Mouse (Mus musculus) forebrain, embryonic 13.5 days (tissue): Measurements from ENCODE around the gene Acp2. TPM values are rescaled to one million over a fixed set of nuclear protein-coding genes. Genes with fewer than 3 reads are reported as not detected.
A peak's percentile ranks its signal among the peaks of the same experiment; 100 is the strongest.

Source experiments
- ATAC-seq: fragments of 200-750 bp; cut with Nextera tagmentation; 2 replicates; pipeline ENCODE4 v1.8.0; 2017
- H3K27ac ChIP-seq: fragments of 300-500 bp; sonication (generic); 2 replicates; pipeline ENCODE4 v1.5.1; 2015; ENCODE audit warnings: inconsistent platforms, mild to moderate bottlenecking, moderate library complexity
- H3K27me3 ChIP-seq: fragments of 300-500 bp; sonication (generic); 2 replicates; pipeline ENCODE4 v1.6.1; 2015; ENCODE audit warnings: mild to moderate bottlenecking, inconsistent platforms
- H3K36me3 ChIP-seq: fragments of 300-500 bp; sonication (generic); 2 replicates; pipeline ENCODE4 v1.6.1; 2015; ENCODE audit warnings: mild to moderate bottlenecking, inconsistent platforms; ENCODE audit not compliant: poor library complexity, severe bottlenecking
- H3K4me1 ChIP-seq: fragments of 300-500 bp; sonication (generic); 2 replicates; pipeline ENCODE4 v1.6.1; 2015; ENCODE audit warnings: inconsistent platforms
- H3K4me2 ChIP-seq: fragments of 300-500 bp; sonication (generic); 2 replicates; pipeline ENCODE4 v1.6.1; 2015; ENCODE audit warnings: inconsistent platforms, mild to moderate bottlenecking, moderate library complexity
- H3K4me3 ChIP-seq: fragments of 300-500 bp; sonication (generic); 2 replicates; pipeline ENCODE4 v1.5.1; 2015; ENCODE audit warnings: mild to moderate bottlenecking, inconsistent platforms
- H3K9ac ChIP-seq: fragments of 300-500 bp; sonication (generic); 2 replicates; pipeline ENCODE4 v1.6.1; 2015; ENCODE audit warnings: mild to moderate bottlenecking, inconsistent platforms
- H3K9me3 ChIP-seq: fragments of 300-500 bp; sonication (generic); replicated peaks from 2 replicates; pipeline ENCODE4 v1.6.1; 2016; ENCODE audit warnings: inconsistent platforms
- WGBS: fragments of 180-500 bp; shearing (Covaris S2); methylation state at CpG from one replicate; pipeline ENCODE4 v1.1.7; 2015; 5-methylcytosine and 5-hydroxymethylcytosine counted together
- polyA plus RNA-seq: library from polyadenylated mRNA; unstranded; fragments of >200 nt; fragmentation: Nextera tagmentation; extraction: Ambion mirVana; gene quantifications from 2 replicates; pipeline ENCODE4 v1.2.1, GENCODE M21; 2015

Gene Acp2
- 30.2 and 33.3 TPM in 2 replicates for polyA plus RNA-seq

GRCm38 (mm10) chr2:91202222-91202971 lies at the start of gene Acp2, which contains the start of gene Nr1h3:
Acp2 (plus strand) TSS chr2:91202885.
Nr1h3 (minus strand) TSS chr2:91202834.
- H3K4me2 ChIP-seq = peak within 1 kb of the TSS; percentile 78
- ATAC-seq = peak; percentile 98
- peak within 1 kb of the TSS; percentile 68 for H3K4me3 ChIP-seq
- no peaks in the 10 kb centered on the region for H3K9me3 ChIP-seq
- H3K4me1 ChIP-seq = peaks cover 25% of the 10 kb centered on the region
- peaks cover 29% of the 10 kb centered on the region for H3K36me3 ChIP-seq
- no peaks in the 10 kb centered on the region for H3K27me3 ChIP-seq
- H3K27ac ChIP-seq = peak within 1 kb of the TSS; percentile 92
- 3% methylated on average over 28 of the region's 28 CpGs for WGBS
- peak within 1 kb of the TSS; percentile 85 for H3K9ac ChIP-seq

GRCm38 (mm10) chr2:91152885-91153377 lies 49.8 kb upstream of the Acp2 start:
- Histone ChIP-seq H3K4me1 (no peaks in the 10 kb centered on the region), H3K27ac (no peak overlapping the region), H3K27me3 (no peaks in the 10 kb centered on the region), H3K9me3 (no peaks in the 10 kb centered on the region), H3K36me3 (peaks cover 89% of the 10 kb centered on the region), H3K9ac (no peak overlapping the region), H3K4me3 (no peak overlapping the region), H3K4me2 (no peak overlapping the region)
- WGBS = 81% methylated on average over 3 of the region's 3 CpGs
- ATAC-seq = no peak

GRCm38 (mm10) chr2:91154091-91154490 lies 48.6 kb upstream of the Acp2 start:
- H3K4me2 ChIP-seq = no peak overlapping the region
- no peaks in the 10 kb centered on the region for H3K4me1 ChIP-seq
- 93% methylated on average over 3 of the region's 3 CpGs for WGBS
- ATAC-seq = no peak
- H3K9ac ChIP-seq = no peak overlapping the region
- H3K36me3 ChIP-seq = peaks cover 87% of the 10 kb centered on the region
- no peak overlapping the region for H3K27ac ChIP-seq
- no peaks in the 10 kb centered on the region for H3K27me3 ChIP-seq
- H3K4me3 ChIP-seq = no peak overlapping the region
- H3K9me3 ChIP-seq = no peaks in the 10 kb centered on the region

GRCm38 (mm10) chr2:91157002-91157752 lies 45.5 kb upstream of the Acp2 start:
- no peak for ATAC-seq
- H3K9ac ChIP-seq = no peak overlapping the region
- 31% methylated on average over 6 of the region's 6 CpGs for WGBS
- no peak overlapping the region for H3K27ac ChIP-seq
- no peak overlapping the region for H3K4me2 ChIP-seq
- H3K36me3 ChIP-seq = peaks cover 92% of the 10 kb centered on the region
- no peaks in the 10 kb centered on the region for H3K27me3 ChIP-seq
- no peaks in the 10 kb centered on the region for H3K4me1 ChIP-seq
- H3K9me3 ChIP-seq = no peaks in the 10 kb centered on the region
- no peak overlapping the region for H3K4me3 ChIP-seq

DNA sequence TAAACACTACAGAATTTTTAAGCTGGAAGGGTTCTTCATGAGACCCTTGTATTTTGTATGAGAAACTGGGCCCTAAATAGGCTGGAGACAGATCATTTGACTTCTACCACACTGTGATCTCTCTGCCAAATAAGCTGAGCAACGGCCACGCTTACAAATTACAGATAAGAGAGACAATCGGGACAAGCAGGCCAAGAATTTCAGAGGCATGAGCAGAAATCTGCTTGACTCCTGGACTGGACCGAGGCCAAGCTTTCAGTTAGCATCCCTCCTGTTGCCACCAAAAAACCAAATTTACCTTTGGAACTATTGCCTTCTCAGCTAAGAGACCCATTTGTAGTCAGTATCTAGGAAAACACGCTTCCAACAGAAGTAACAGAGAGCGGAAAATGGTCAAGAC lies 42.1 kb upstream of the Acp2 start:
- 95% methylated on average over 6 of the region's 6 CpGs for WGBS
- Histone ChIP-seq H3K36me3 (peaks cover 94% of the 10 kb centered on the region), H3K4me1 (no peaks in the 10 kb centered on the region), H3K27ac (no peak overlapping the region), H3K9ac (no peak overlapping the region), H3K27me3 (no peaks in the 10 kb centered on the region), H3K4me3 (no peak overlapping the region), H3K9me3 (no peaks in the 10 kb centered on the region), H3K4me2 (no peak overlapping the region)
- no peak for ATAC-seq

GRCm38 (mm10) chr2:91162952-91163351 lies 39.7 kb upstream of the Acp2 start:
- H3K36me3 ChIP-seq = peaks cover 92% of the 10 kb centered on the region
- no peak overlapping the region for H3K4me2 ChIP-seq
- no peaks in the 10 kb centered on the region for H3K4me1 ChIP-seq
- no peak overlapping the region for H3K27ac ChIP-seq
- no peak overlapping the region for H3K9ac ChIP-seq
- no peak overlapping the region for H3K4me3 ChIP-seq
- H3K9me3 ChIP-seq = no peaks in the 10 kb centered on the region
- no peaks in the 10 kb centered on the region for H3K27me3 ChIP-seq
- WGBS = 91% methylated on average over 4 of the region's 4 CpGs
- no peak for ATAC-seq

DNA sequence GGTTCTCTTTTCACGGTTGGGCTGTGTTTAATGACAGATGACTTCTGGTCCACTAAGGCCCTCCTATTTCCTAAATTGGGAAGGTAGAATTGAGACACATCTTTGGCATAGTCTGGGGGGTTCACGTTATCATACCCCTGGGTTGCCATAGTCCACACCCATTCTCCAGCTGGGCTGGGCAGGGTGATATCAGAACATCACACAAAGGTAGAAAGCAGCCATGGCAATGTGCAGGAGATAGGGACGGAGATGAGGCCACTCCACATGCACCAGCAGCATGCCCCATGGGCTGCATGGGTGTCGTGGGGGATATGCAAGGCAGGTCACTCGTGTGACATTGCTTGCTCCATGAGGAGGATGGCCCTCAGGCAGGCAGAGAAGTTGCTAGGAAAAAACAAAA lies 39.2 kb upstream of the Acp2 start:
- no peak overlapping the region for H3K4me3 ChIP-seq
- H3K36me3 ChIP-seq = peaks cover 91% of the 10 kb centered on the region
- no peak overlapping the region for H3K27ac ChIP-seq
- no peaks in the 10 kb centered on the region for H3K9me3 ChIP-seq
- no peaks in the 10 kb centered on the region for H3K4me1 ChIP-seq
- ATAC-seq = no peak
- H3K27me3 ChIP-seq = no peaks in the 10 kb centered on the region
- H3K4me2 ChIP-seq = no peak overlapping the region
- H3K9ac ChIP-seq = no peak overlapping the region
- WGBS = 93% methylated on average over 5 of the region's 5 CpGs

- no peak for ATAC-seq
- Histone ChIP-seq H3K4me2 (no peak overlapping the region), H3K9me3 (no peaks in the 10 kb centered on the region), H3K9ac (no peak overlapping the region), H3K4me3 (no peak overlapping the region), H3K27me3 (no peaks in the 10 kb centered on the region), H3K4me1 (no peaks in the 10 kb centered on the region), H3K27ac (no peak overlapping the region), H3K36me3 (peaks cover 93% of the 10 kb centered on the region)
- 91% methylated on average over 6 of the region's 6 CpGs for WGBS
Measured at GRCm38 (mm10) chr2:91164991-91165390, 37.7 kb upstream of the Acp2 start.

DNA sequence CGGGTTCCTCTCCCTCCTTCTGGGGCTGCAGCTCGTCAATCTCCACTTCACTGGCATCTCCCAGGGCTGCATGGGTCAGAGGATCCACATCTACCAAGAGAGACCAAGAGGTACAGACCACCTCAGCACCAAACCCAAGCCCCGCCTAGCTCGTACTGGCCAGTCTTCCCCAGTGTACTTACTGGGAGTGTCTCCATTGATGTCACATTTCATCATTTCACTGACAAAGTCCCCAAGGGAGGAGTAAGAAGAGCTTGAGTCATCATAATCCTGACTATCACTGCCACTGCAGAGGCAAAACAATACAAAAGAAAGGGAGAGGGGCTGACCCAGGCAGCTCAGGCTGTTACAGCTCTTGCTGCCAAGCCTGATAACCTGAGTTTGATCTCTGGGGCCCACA lies 35.1 kb upstream of the Acp2 start:
- H3K4me3 ChIP-seq = no peak overlapping the region
- H3K9ac ChIP-seq = no peak overlapping the region
- no peaks in the 10 kb centered on the region for H3K9me3 ChIP-seq
- H3K36me3 ChIP-seq = peaks cover 91% of the 10 kb centered on the region
- no peaks in the 10 kb centered on the region for H3K27me3 ChIP-seq
- H3K4me2 ChIP-seq = no peak overlapping the region
- ATAC-seq = no peak
- no peak overlapping the region for H3K27ac ChIP-seq
- WGBS = 75% methylated on average over 4 of the region's 4 CpGs
- H3K4me1 ChIP-seq = no peaks in the 10 kb centered on the region

DNA sequence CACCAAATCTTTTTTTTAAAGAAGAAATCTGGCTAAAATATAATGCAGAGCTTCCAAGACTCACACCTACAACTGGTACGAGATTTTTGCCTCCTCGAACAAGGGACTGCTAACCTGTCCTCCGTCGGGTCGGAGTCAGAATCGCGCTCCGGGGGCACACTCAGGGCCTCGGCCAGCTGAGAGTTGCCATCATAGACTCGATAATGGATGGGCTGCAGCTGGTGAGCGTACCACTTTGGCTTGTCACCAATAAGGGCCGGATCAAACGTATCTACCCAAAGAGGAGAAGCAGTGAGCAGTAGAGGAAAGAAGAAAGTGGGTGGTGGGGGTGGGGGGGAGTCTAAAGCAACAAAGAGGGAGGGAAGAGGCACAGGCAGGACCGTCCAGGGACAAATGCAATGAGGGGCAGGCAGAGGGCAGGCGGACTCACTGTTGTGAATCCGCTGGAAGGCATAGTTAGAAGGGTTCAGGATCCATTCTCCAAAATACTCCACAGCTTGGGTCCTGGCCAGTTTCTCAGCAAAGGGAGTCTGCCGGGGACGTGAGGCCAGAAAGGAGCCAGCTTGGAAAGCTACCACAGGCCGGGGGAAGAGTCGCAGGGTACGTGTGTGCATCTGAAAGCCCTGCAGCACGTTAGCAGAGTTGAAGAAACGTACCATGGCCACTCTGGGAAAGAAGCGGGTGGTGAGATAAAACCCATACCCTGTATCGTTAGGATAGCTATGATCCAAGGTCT lies 32.9 kb upstream of the Acp2 start:
- Histone ChIP-seq H3K4me3 (no peak overlapping the region), H3K9me3 (no peaks in the 10 kb centered on the region), H3K9ac (no peak overlapping the region), H3K4me2 (no peak overlapping the region), H3K27me3 (no peaks in the 10 kb centered on the region), H3K27ac (no peak overlapping the region), H3K4me1 (no peaks in the 10 kb centered on the region), H3K36me3 (peaks cover 89% of the 10 kb centered on the region)
- no peak for ATAC-seq
- WGBS = 91% methylated on average over 25 of the region's 25 CpGs

DNA sequence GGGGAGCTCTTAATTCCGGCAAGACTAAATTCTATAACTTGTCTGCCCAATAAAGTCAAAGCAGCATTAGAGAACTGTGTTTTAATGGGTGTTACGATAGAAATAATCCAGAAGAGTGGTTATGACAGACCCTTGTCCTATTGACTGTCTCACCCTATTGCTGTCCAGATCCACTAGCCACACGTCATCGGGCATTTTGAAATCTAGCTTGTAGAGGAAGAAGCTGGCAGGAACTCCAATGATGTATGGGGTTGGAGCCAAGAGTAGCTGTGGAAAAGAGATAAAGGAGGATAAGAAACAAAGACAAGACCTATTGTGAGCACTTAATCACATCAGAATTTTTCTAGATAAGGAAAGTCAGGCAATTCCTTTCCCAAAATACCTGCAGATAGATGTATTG lies 27.2 kb upstream of the Acp2 start:
- no peak for ATAC-seq
- 90% methylated on average over 4 of the region's 4 CpGs for WGBS

GRCm38 (mm10) chr2:91176234-91176633 lies 26.5 kb upstream of the Acp2 start:
- Histone ChIP-seq H3K9ac (no peak overlapping the region), H3K27me3 (no peaks in the 10 kb centered on the region), H3K9me3 (no peaks in the 10 kb centered on the region), H3K27ac (no peak overlapping the region), H3K4me1 (peaks cover 15% of the 10 kb centered on the region), H3K36me3 (peaks cover 68% of the 10 kb centered on the region), H3K4me3 (no peak overlapping the region), H3K4me2 (no peak overlapping the region)
- no peak for ATAC-seq
- WGBS = 80% methylated on average over 6 of the region's 6 CpGs

More for the DNA sequence above, 27.2 kb upstream of the Acp2 start:
- Histone ChIP-seq H3K9me3 (no peaks in the 10 kb centered on the region), H3K36me3 (peaks cover 73% of the 10 kb centered on the region), H3K4me2 (no peak overlapping the region), H3K4me3 (no peak overlapping the region), H3K27ac (no peak overlapping the region), H3K27me3 (no peaks in the 10 kb centered on the region), H3K4me1 (peaks cover 8% of the 10 kb centered on the region), H3K9ac (no peak overlapping the region)
